Mouse (Mus musculus) embryo, embryonic 10.5 days (tissue): ENCODE data around the gene Cdh4.

Experiments
- DNase-seq: peaks from one replicate; pipeline ENCODE4 v3.0.0-alpha.2; 2015; ENCODE audit warnings: low spot score

Gene Cdh4

DNA sequence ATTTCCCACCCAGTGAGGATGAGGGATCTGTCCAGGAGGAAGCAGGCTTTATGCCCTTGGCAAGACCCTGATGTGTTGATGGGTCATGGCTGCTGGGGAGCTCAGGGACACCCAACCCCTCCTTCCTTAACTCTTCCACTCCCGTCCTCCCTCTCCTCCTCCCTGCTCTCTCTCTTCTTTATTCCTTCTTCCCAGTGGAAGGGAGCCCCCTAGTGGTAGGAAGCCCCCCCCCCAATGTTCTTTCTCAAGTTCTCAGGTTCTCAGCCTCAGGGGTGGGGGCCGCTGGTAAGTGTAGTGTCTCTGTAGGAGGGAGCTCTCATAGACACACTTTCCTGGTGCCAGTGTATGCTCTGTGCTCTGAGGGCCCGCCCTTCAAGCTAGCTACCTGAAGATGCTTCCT lies 421.0 kb downstream of the Cdh4 start:
- peak; percentile 47 for DNase-seq

- DNase-seq = peak; percentile 45
Observed at GRCm38 (mm10) chr2:179865097-179865496, 422.9 kb downstream of the Cdh4 start.

- no peak for DNase-seq
Observed at GRCm38 (mm10) chr2:179867669-179868068, 425.4 kb downstream of the Cdh4 start.

DNA sequence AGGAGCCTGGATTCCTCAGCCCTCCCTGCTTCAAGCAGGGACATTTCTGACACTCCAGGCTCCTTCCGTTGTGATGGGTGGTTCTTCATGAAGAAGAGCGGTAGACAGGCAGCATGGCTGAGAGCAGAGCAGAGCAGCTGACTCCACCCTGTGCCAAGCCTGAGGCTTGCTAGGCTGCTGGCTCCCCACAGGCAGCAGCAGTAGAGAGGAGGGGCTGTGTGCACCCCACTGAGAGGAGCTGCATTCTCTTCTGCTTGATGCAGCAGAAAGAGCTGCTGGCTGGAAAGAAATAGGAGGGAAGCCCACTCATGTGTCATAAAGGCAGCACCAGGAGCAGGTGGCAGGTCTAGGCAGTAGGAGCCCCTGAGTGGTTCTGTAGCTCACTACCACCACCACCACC lies 427.6 kb downstream of the Cdh4 start:
- DNase-seq = no peak

DNA sequence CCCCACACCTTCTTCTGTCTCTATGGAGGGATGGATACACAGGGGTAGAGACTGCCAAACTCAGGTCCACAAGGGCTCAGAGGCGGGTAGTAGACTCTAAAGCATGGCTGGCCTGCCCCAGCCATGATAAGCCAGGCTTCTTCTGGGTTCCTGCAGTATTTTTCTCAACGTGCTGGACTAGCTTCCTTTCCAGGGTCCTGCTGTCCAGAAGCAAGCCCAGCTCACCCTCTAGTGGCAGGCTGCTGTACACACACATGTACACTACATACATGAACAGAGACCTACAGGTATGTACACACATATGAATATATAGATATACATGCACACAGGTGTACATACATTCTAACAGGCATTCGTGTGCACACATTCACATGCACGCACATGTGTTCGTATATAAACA lies 430.5 kb downstream of the Cdh4 start:
- peak; percentile 46 for DNase-seq

DNA sequence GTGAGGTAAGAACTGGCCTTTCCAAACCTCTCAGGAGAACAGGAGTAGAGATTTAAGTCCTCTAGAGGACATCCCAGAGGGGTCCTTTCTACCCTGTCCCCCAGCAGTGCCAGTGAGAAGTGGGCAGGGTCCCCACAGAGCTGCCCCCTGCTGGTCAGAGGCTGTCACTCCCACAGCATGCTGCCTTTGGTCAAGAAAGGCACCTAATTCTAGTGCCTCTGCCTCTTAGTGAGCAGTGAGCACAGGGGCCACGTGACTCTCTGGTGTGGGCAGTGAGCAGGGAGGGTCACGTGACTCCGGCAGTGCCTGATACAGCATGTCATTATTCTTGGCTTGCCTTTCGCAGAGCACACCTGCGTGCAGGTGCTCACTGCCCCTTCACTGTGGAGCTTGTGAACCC lies 431.1 kb downstream of the Cdh4 start:
- DNase-seq = peak; percentile 57

DNA sequence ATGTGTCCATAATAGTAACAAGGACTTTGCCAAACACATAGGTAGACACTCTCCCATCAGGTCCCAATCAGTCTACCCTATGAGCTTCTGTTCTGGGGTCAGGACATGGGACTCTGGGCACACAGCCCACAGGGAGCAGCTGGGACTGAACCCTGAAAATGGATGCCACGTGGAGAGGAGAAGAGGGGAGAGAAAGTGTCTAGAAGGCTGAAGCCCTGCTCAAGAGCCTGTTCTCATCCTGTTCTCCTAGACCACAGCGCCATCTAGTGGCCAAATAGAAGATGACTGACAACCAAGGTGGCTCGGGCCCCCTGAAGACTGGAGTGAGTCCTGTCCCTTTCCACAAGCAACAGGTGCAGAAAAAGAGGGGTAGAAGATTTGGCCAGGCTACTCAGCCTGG lies 432.9 kb downstream of the Cdh4 start:
- peak; percentile 90 for DNase-seq

DNA sequence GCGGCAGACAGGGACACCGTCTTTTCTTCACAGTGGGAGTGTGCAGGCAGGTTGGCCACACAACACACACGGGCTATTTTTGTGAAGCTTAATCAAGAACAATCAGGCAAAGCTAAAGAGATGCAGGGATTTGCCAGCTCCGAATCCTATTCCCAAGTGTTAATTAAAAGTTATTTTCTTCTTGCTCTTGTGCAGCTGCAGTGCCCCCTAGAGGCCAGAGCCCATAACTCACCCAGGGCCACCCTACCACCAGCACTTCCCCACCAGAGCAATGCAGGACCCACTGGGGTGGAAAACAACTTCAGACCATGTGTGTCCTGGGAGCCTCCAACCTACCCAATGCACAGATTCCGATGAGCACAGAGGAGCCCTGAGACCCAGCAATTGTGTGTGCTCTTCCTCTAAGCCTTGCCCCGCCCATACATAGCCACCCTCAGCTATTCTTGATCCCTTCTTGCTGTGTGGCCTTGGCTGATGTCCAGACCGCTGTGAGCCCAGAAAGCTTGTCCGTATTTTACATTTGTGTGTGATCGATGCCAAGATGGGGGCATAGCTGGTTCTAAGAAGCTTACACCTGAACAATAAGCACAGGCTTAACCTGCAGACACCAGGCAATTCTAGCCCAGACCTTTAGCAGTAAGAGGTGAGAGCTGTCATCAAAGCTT lies 435.5 kb downstream of the Cdh4 start:
- DNase-seq = peak; percentile 65

GRCm38 (mm10) chr2:179884561-179884960 lies 442.3 kb downstream of the Cdh4 start:
- peak; percentile 8 for DNase-seq

GRCm38 (mm10) chr2:179891048-179891447 lies 448.8 kb downstream of the Cdh4 start:
- no peak for DNase-seq

DNA sequence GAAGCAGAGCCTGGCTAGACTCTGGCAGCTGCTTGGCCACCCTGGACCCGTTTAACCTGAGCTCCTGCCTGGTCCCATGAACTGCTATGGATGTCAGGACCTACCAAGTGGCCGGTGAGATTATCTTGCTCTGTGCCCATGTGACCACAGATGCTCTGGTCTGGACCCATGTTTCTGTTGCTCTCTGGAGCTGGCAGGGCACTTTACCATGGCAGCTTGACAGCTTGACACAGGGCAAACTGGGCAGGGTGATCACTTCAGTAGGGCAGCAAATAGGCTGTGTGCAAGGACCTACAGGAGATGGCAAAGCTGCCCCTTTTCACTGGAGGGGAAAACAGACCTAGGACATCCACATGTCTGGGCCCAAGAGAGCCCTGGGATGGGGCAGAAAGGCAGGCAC lies 454.7 kb downstream of the Cdh4 start:
- no peak for DNase-seq

- DNase-seq = peak; percentile 13
Observed at GRCm38 (mm10) chr2:179912911-179913310, 470.7 kb downstream of the Cdh4 start.

DNA sequence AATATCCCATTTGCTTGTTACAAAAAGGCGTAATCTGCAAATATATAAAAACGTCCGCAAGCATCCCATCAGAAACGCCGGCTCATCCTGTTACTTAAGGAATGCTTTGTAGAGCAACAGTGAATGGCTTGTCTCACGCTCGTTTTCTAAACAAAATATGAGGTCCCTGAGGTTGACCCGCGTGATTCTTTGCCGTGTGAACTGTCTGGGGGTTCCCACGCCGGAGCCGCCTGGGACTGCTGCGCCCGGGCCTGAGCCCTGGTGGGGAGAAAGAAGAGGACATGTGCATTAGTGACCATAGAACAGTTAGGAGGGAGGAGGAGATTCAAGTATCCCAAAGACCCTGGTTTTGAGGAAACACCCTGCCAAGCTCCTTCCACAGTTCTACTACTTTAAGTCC lies 471.1 kb downstream of the Cdh4 start:
- DNase-seq = peak; percentile 31

GRCm38 (mm10) chr2:179914246-179914645 lies 472.0 kb downstream of the Cdh4 start:
- DNase-seq = no peak

DNA sequence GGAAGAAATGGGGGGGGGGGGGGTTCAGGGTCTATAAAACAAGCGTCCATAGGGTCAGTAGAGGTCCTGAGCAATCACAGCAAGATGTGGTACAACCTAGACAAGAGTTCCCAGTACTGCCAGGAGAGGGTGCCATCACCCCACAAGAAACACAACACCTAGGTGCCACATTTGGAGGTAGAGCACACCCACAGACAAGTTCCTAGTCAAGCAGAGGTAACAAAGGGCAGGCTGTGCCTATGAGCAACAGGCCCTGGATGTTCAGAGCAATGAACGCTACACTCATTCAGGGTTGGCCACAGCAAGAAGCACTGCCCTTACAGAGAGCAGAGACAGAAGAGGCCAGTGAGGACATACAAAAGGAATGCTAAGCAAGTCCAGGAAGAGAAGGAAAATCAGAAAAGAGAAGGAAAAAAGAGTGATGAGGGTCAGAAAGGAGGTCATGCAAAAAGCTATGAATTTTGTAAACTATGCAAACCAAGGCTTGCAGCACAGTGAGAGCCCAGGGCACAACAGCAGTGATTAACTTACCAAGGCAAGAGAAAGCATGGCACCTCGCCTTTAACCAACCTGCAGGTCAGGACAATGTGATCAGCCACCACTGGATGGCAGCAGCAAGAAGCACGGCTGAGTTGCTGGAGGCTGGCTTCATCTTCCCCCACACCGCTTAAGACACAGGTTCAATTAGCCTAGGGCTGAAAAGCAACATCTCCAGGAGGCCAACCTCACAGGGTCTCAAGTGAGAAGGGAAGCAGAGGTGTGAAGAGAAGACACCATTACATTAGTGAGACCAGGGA lies 474.8 kb downstream of the Cdh4 start:
- peak; percentile 78 for DNase-seq

DNA sequence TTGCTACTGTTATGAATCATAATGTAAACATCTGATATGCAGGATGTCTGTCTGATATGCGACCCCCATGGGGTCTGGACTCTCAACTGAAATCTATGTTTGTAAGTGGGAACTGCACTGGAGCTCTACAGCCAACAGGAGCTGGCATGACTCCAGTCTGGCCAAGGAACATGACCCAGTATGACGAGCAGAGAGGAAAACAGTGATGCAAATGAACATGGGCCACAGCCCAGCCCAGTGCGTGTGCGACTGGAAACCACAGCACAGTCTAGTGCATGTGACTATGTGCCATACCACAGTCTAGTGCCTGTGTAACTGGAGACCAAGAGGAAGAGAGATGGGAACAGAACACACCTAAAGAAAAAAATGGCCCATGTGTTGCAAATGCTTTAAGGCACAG lies 477.8 kb downstream of the Cdh4 start:
- no peak for DNase-seq

DNA sequence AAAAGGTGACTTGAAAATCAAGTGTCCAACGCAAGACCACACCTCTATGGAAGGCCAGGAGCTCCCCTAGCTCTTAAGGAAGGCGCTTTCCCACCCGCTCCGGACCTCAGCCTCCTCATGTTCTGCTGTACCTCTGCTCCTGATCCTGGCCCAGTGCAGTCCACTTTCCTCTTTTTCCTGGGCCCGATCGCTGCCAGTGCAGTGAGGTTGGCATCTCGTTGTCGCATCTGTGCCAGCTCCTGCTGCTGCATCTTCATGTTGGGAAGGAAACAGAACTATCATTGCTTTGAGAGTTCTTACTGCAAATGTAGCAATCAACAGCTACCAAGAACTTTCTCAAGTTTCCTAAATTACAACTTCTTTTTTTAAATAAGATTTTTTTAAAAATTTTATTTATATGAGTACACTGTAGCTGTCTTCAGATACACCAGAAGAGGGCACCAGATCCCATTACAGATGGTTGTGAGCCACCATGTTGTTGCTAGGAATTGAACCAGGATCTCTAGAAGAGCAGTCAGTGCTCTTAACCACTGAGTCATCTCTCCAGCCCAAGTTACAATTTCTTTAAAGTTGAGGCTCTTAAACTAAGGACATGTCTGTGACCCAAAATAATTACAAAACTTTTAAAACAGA lies 478.9 kb downstream of the Cdh4 start:
- no peak for DNase-seq

DNA sequence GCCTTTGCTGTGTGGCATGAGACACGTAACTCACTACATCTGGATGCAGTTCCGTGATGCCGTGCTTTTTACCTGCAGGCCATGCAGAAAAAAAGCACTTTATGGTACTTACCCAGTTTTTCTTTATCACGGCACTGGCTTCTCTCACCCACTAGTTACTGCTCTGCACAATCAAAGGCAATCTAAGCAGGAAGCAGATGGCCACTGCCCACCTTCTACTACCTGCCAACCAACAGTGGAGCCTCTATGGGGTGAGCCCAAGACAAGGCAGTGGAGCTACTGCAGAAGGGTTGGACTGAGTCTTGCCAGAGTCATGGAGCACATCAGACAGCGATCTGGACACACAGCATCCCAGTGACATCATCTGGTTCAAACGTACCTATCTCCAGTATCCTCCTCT lies 481.8 kb downstream of the Cdh4 start:
- DNase-seq = no peak

GRCm38 (mm10) chr2:179929166-179929565 lies 486.9 kb downstream of the Cdh4 start:
- DNase-seq = no peak

DNA sequence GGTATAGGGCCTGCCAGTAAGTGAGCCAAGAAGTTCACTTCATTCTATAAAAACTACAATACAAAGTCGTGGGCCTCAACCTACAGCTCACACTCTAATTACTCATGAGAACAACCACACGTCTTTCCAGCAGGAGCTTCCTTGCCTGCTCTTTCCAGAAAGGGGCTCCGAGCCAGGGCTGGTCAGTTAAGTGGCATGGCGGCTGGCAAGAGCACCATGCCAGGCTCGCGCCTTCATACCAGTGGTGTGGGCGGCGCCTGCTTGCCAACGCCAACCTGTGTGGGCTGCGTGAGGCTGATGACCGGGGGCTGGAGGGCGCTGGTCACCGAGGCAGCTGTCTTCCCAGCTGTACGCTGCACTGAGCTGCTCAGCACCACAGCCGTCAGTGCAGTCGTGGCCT lies 489.5 kb downstream of the Cdh4 start:
- DNase-seq = no peak

GRCm38 (mm10) chr2:179934165-179934564 lies 491.9 kb downstream of the Cdh4 start:
- DNase-seq = no peak

- no peak for DNase-seq
Observed at GRCm38 (mm10) chr2:179937091-179937490, 494.9 kb downstream of the Cdh4 start.

- no peak for DNase-seq
Observed at GRCm38 (mm10) chr2:179941696-179942095, 499.5 kb downstream of the Cdh4 start.
